ENCODE assay signal across 9 mouse cellular contexts in genomic region chr11:54867049-54867385, GRCm38 (mm10). TPM values are rescaled to one million over a fixed set of nuclear protein-coding genes. Genes with fewer than 3 reads are reported as not detected.
DNase-seq lines count a peak whose midpoint lies in the region; ATAC-seq and TF ChIP-seq lines count a peak whose summit lies in the region.
"Had no signal": no experiment of that assay in that cellular context is flagged by ENCODE, and none has a peak within 500 bp of the region (broad histone marks: within the 10 kb centered on the region; RNA-seq: fewer than 3 reads in every experiment).

No protein-coding gene starts in this region.

- no peaks in the 10 kb centered on the region for H3K27me3 ChIP-seq in neural tube, embryonic 11.5 days (ENCODE audit: control insufficient read depth, insufficient read depth, low read length)
- no peaks in the 10 kb centered on the region for H3K27me3 ChIP-seq in hindbrain, embryonic 14.5 days (ENCODE audit: control insufficient read depth, insufficient read depth, low read length)
- H3K27me3 ChIP-seq in liver, embryonic 12.5 days (replicated peaks): no peaks in the 10 kb centered on the region
- no peaks in the 10 kb centered on the region for H3K27me3 ChIP-seq in small intestine, adult 2 months (ENCODE audit: control insufficient read depth, insufficient read depth, low read length)

- WGBS in neural tube, embryonic 11.5 days: 3% methylated on average over 5 of the region's 5 CpGs
- WGBS in hindbrain, embryonic 14.5 days: 2% methylated on average over 5 of the region's 5 CpGs
- WGBS in liver, embryonic 12.5 days (ENCODE audit: insufficient replicate concordance): 2% methylated on average over 5 of the region's 5 CpGs
- WGBS in small intestine, adult 2 months: under 1% methylated on average over 5 of the region's 5 CpGs

- no peaks in the 10 kb centered on the region for H3K9me3 ChIP-seq in neural tube, embryonic 11.5 days (ENCODE audit: control insufficient read depth, low read length)
- no peaks in the 10 kb centered on the region for H3K9me3 ChIP-seq in hindbrain, embryonic 14.5 days (ENCODE audit: control insufficient read depth, low read length)
- H3K9me3 ChIP-seq in liver, embryonic 12.5 days (replicated peaks): no peaks in the 10 kb centered on the region

- H3K9ac ChIP-seq in neural tube, embryonic 11.5 days (ENCODE audit: low read length): peak overlapping the region; percentile 98
- H3K9ac ChIP-seq in hindbrain, embryonic 14.5 days: peak overlapping the region; percentile 96
- peak overlapping the region; percentile 96 for H3K9ac ChIP-seq in liver, embryonic 12.5 days

- peaks cover 7% of the 10 kb centered on the region for H3K36me3 ChIP-seq in neural tube, embryonic 11.5 days (ENCODE audit: control insufficient read depth, insufficient read depth, low read length)
- peaks cover 26% of the 10 kb centered on the region for H3K36me3 ChIP-seq in hindbrain, embryonic 14.5 days (replicated peaks; ENCODE audit: control insufficient read depth, insufficient read depth)
- peaks cover 37% of the 10 kb centered on the region for H3K36me3 ChIP-seq in liver, embryonic 12.5 days
- H3K36me3 ChIP-seq in small intestine, adult 2 months (ENCODE audit: control insufficient read depth, insufficient read depth, low read length): peaks cover 20% of the 10 kb centered on the region

- peak overlapping the region; percentile 46 for H3K4me2 ChIP-seq in neural tube, embryonic 11.5 days (ENCODE audit: low read depth)
- peak overlapping the region; percentile 70 for H3K4me2 ChIP-seq in hindbrain, embryonic 14.5 days (replicated peaks)
- peak overlapping the region; percentile 94 for H3K4me2 ChIP-seq in liver, embryonic 12.5 days

- TF ChIP-seq CTCF in small intestine, adult 2 months (IDR thresholded peaks at IDR 0.05; ENCODE audit: extremely low read depth, insufficient read length, insufficient replicate concordance, low read depth, low read length): no peak

- no peak for TF ChIP-seq POLR2A in small intestine, adult 2 months (IDR thresholded peaks at IDR 0.05; ENCODE audit: low read depth, low read length)

- H3K4me1 ChIP-seq in neural tube, embryonic 11.5 days (ENCODE audit: control insufficient read depth, insufficient read depth, low read length): peaks cover 4% of the 10 kb centered on the region; the same call in 1 of the 2 replicates
- peaks cover 4% of the 10 kb centered on the region; the same call in 1 of the 2 replicates for H3K4me1 ChIP-seq in brown adipose tissue, adult 24 weeks (ENCODE audit: control insufficient read depth, insufficient read depth, insufficient read length, low read length)
- H3K4me1 ChIP-seq in hindbrain, embryonic 14.5 days (replicated peaks; ENCODE audit: control insufficient read depth, insufficient read depth, low read length): peaks cover 29% of the 10 kb centered on the region
- H3K4me1 ChIP-seq in liver, embryonic 12.5 days: peaks cover 43% of the 10 kb centered on the region
- H3K4me1 ChIP-seq in small intestine, adult 2 months (ENCODE audit: control insufficient read depth, insufficient read depth, insufficient read length, low read length): peaks cover 4% of the 10 kb centered on the region

- no peak for DNase-seq in neural tube, embryonic 11.5 days (ENCODE audit: low spot score)
- no peak for DNase-seq in neural tube, embryonic 10.5 days (ENCODE audit: extremely low spot score, low spot score)
- no peak for DNase-seq in hindbrain, embryonic 14.5 days (ENCODE audit: low spot score)
- DNase-seq in gastrocnemius, postnatal 10 days: no peak

- peak overlapping the region; percentile 71; the same call in 1 of the 2 replicates for H3K27ac ChIP-seq in neural tube, embryonic 11.5 days (ENCODE audit: low read depth, low read length)
- H3K27ac ChIP-seq in brown adipose tissue, adult 24 weeks (replicated peaks; ENCODE audit: low read depth, low read length): peak overlapping the region; percentile 90
- H3K27ac ChIP-seq in hindbrain, embryonic 14.5 days: peak overlapping the region; percentile 86
- H3K27ac ChIP-seq in liver, embryonic 12.5 days: peak overlapping the region; percentile 94
- H3K27ac ChIP-seq in small intestine, adult 2 months (ENCODE audit: insufficient read depth, low read depth, low read length): peak overlapping the region; percentile 95

- H3K4me3 ChIP-seq in neural tube, embryonic 11.5 days (ENCODE audit: low read depth, low read length): peak overlapping the region; percentile 89
- H3K4me3 ChIP-seq in brown adipose tissue, adult 24 weeks (ENCODE audit: insufficient read depth, low read depth, low read length): peak overlapping the region; percentile 88
- peak overlapping the region; percentile 88 for H3K4me3 ChIP-seq in hindbrain, embryonic 14.5 days (replicated peaks; ENCODE audit: low read length)
- H3K4me3 ChIP-seq in liver, embryonic 12.5 days: peak overlapping the region; percentile 87
- H3K4me3 ChIP-seq in small intestine, adult 2 months (ENCODE audit: low read depth, low read length): peak overlapping the region; percentile 97

- ATAC-seq in neural tube, embryonic 11.5 days (ENCODE audit: insufficient read depth, low FRiP score, low TSS enrichment): no peak
- no peak for ATAC-seq in hindbrain, embryonic 14.5 days (ENCODE audit: low FRiP score)
- peak; percentile 64 for ATAC-seq in liver, embryonic 12.5 days
- ATAC-seq in inflammation-experienced regulatory T-cells, adult 6 months: no peak

RNA-seq across cellular contexts. Expression of gene Hint1, which starts 0.8 kb away (rescaled TPM):
- 565 and 591 TPM in 2 replicates for polyA plus RNA-seq in neural tube, embryonic 11.5 days (2014; fragmentation: Nextera tagmentation; extraction: Ambion mirVana)
- polyA plus RNA-seq in brown adipose tissue, adult 24 weeks (2012; ENCODE audit: insufficient read depth, insufficient read length, missing spikeins): 558 and 608 TPM in 2 replicates
- polyA plus RNA-seq in hindbrain, embryonic 14.5 days (2014; fragmentation: Nextera tagmentation; extraction: Ambion mirVana): 791 and 878 TPM in 2 replicates
- polyA plus RNA-seq in liver, embryonic 12.5 days (2016; fragmentation: Nextera tagmentation; extraction: Ambion mirVana): 479 and 518 TPM in 2 replicates
- 371 and 593 TPM in 2 replicates for polyA plus RNA-seq in small intestine, adult 2 months (2012; rRNA removed)
- 100 to 1,000 TPM; 254 to 262 TPM for total RNA-seq in gastrocnemius, postnatal 10 days (2021)
- polyA plus RNA-seq in inflammation-experienced regulatory T-cells, adult 6 months (2017; shearing (Covaris generic)): 100 to 1,000 TPM; 423 to 700 (median 441) TPM

RNA-seq across cellular contexts. Expression of gene Lyrm7, which starts 6.3 kb away (rescaled TPM):
- polyA plus RNA-seq in neural tube, embryonic 11.5 days (2014; fragmentation: Nextera tagmentation; extraction: Ambion mirVana): 8.3 and 8.6 TPM in 2 replicates
- polyA plus RNA-seq in brown adipose tissue, adult 24 weeks (2012; ENCODE audit: insufficient read depth, insufficient read length, missing spikeins): 51.4 and 62.3 TPM in 2 replicates
- polyA plus RNA-seq in hindbrain, embryonic 14.5 days (2014; fragmentation: Nextera tagmentation; extraction: Ambion mirVana): 11.8 and 12.6 TPM in 2 replicates
- polyA plus RNA-seq in liver, embryonic 12.5 days (2016; fragmentation: Nextera tagmentation; extraction: Ambion mirVana): 6.7 and 7.6 TPM in 2 replicates
- polyA plus RNA-seq in small intestine, adult 2 months (2012; rRNA removed): 0.03 and 0.15 TPM in 2 replicates
- 10 to 100 TPM; 15.8 to 21.1 TPM for total RNA-seq in gastrocnemius, postnatal 10 days (2021)
- 1 to 10 TPM; 3.4 to 6.4 (median 3.7) TPM for polyA plus RNA-seq in inflammation-experienced regulatory T-cells, adult 6 months (2017; shearing (Covaris generic))

RNA-seq across cellular contexts. Expression of gene Gpx3, which starts 35.2 kb away (rescaled TPM):
- polyA plus RNA-seq in neural tube, embryonic 11.5 days (2014; fragmentation: Nextera tagmentation; extraction: Ambion mirVana): 98.3 and 109 TPM in 2 replicates
- 1,156 and 2,121 TPM in 2 replicates for polyA plus RNA-seq in brown adipose tissue, adult 24 weeks (2012; ENCODE audit: insufficient read depth, insufficient read length, missing spikeins)
- polyA plus RNA-seq in hindbrain, embryonic 14.5 days (2014; fragmentation: Nextera tagmentation; extraction: Ambion mirVana): 67.6 and 73.6 TPM in 2 replicates
- polyA plus RNA-seq in liver, embryonic 12.5 days (2016; fragmentation: Nextera tagmentation; extraction: Ambion mirVana): 30.9 and 32.9 TPM in 2 replicates
- 52.2 and 90.3 TPM in 2 replicates for polyA plus RNA-seq in small intestine, adult 2 months (2012; rRNA removed)
- 10 to 100 TPM; 23.2 to 36.0 TPM for total RNA-seq in gastrocnemius, postnatal 10 days (2021)
- 1 to 10 TPM in 1 of 3 experiments, under 1 TPM in 2; 0.67 to 1.6 (median 0.85) TPM for polyA plus RNA-seq in inflammation-experienced regulatory T-cells, adult 6 months (2017; shearing (Covaris generic))
- total RNA-seq: hematopoietic stem cell, adult 5-6 weeks had no signal

Comparison
In these comparisons a context has a peak if more than half of its experiments do, and no peak if none do; other contexts are left out.
1. RNA of gene Gpx3, which starts 35.2 kb away (polyA plus RNA-seq): 1,156 to 2,121 TPM in brown adipose tissue, adult 24 weeks, 98.3 to 109 TPM in neural tube, embryonic 11.5 days, 52.2 to 90.3 TPM in small intestine, adult 2 months, 67.6 to 73.6 TPM in hindbrain, embryonic 14.5 days and 30.9 to 32.9 TPM in liver, embryonic 12.5 days; 0.67 to 1.6 TPM in inflammation-experienced regulatory T-cells, adult 6 months; every median in the first group is over 10 times any median in the second.
2. Peak in every context shown above with its lines, with median percentiles within 50 percentile points of each other: H3K27ac ChIP-seq, H3K4me2 ChIP-seq, H3K4me3 ChIP-seq and H3K9ac ChIP-seq.